Mouse (Mus musculus) CH12.LX (cell line): ENCODE data around the gene Inha. TPM values are rescaled to one million over a fixed set of nuclear protein-coding genes. Genes with fewer than 3 reads are reported as not detected.

Experiments used
- DNase-seq: peaks from one replicate; pipeline ENCODE4 v3.0.0-alpha.2; 2013; ENCODE audit errors: extremely low read depth
- H3K27ac ChIP-seq: 2 replicates; pipeline ENCODE4 v1.5.1; 2012; ENCODE audit warnings: low read depth, mild to moderate bottlenecking, control low read depth, moderate library complexity; ENCODE audit not compliant: insufficient read depth
- H3K27me3 ChIP-seq: replicated peaks from 2 replicates; pipeline ENCODE3; 2012; ENCODE audit warnings: inconsistent platforms
- H3K36me3 ChIP-seq, 2 experiments: replicated peaks in 1 of 2; 2 replicates each; pipeline versions ENCODE3 to v1.6.1; 2012; ENCODE audit warnings: inconsistent platforms in 1 of 2, low read length in 1 of 2, mild to moderate bottlenecking in 1 of 2, mixed read lengths in 1 of 2, moderate library complexity in 1 of 2; ENCODE audit not compliant: control insufficient read depth in 1 of 2, insufficient read depth in 1 of 2
- H3K4me1 ChIP-seq, 2 experiments: 2 replicates each; pipeline ENCODE4 v1.6.1; 2012; ENCODE audit warnings: inconsistent platforms in 1 of 2, moderate library complexity in 1 of 2; ENCODE audit not compliant: insufficient read depth in 2 of 2, control insufficient read depth in 1 of 2
- H3K4me2 ChIP-seq: 2 replicates; pipeline ENCODE4 v1.6.1; 2012; ENCODE audit warnings: low read depth, mild to moderate bottlenecking, control low read depth; ENCODE audit not compliant: poor library complexity, insufficient read depth, severe bottlenecking
- H3K4me3 ChIP-seq, 3 experiments: fragments of 150-350 bp in 1 of 3; sonication (generic) in 1 of 3; replicated peaks in 1 of 3; 2 replicates each; pipeline versions ENCODE3 to v1.5.1; 2011 to 2012; ENCODE audit warnings: low read depth in 2 of 3, low read length in 2 of 3, mild to moderate bottlenecking in 2 of 3, moderate library complexity in 2 of 3, control low read depth in 1 of 3, improper control_type of control experiment in 1 of 3, inconsistent platforms in 1 of 3, mixed read lengths in 1 of 3; ENCODE audit not compliant: poor library complexity in 1 of 3
- H3K79me2 ChIP-seq: replicated peaks from 2 replicates; pipeline ENCODE4 v1.6.1; 2012; ENCODE audit warnings: mild to moderate bottlenecking, moderate library complexity; ENCODE audit not compliant: control insufficient read depth, poor library complexity, insufficient read depth, severe bottlenecking; ENCODE audit errors: extremely low read depth
- H3K9ac ChIP-seq: 2 replicates; pipeline ENCODE4 v1.6.1; 2012; ENCODE audit warnings: low read depth, mild to moderate bottlenecking, control low read depth, moderate library complexity; ENCODE audit not compliant: insufficient read depth
- H3K9me3 ChIP-seq: replicated peaks from 2 replicates; pipeline ENCODE3; 2012; ENCODE audit warnings: low read length, inconsistent platforms, mixed read lengths
- BHLHE40 ChIP-seq: IDR thresholded peaks from 2 replicates; pipeline ENCODE4 v1.6.1; 2011; ENCODE audit warnings: mild to moderate bottlenecking, low read depth, low read length, improper control_type of control experiment
- CHD1 ChIP-seq: IDR thresholded peaks from 2 replicates; pipeline ENCODE4 v1.6.1; 2012; ENCODE audit warnings: low read depth, low read length, improper control_type of control experiment, inconsistent platforms
- CHD2 ChIP-seq: IDR thresholded peaks from 2 replicates; pipeline ENCODE4 v1.6.1; 2011; ENCODE audit warnings: low read length, improper control_type of control experiment
- E2F4 ChIP-seq: IDR thresholded peaks from 2 replicates; pipeline ENCODE4 v1.6.1; 2011; ENCODE audit warnings: low read depth, low read length, improper control_type of control experiment; ENCODE audit not compliant: insufficient replicate concordance
- ETS1 ChIP-seq: conservative IDR thresholded peaks from 2 replicates; pipeline ENCODE4 v1.6.1; 2012; ENCODE audit warnings: low read depth, mild to moderate bottlenecking, inconsistent platforms, low read length, improper control_type of control experiment, moderate library complexity
- GABPA ChIP-seq: IDR thresholded peaks from 2 replicates; pipeline ENCODE4 v1.6.1; 2012; ENCODE audit warnings: low read depth, low read length, improper control_type of control experiment, inconsistent platforms; ENCODE audit not compliant: insufficient replicate concordance
- HCFC1 ChIP-seq: IDR thresholded peaks from 2 replicates; pipeline ENCODE4 v1.6.1; 2012; ENCODE audit warnings: low read depth, mild to moderate bottlenecking, inconsistent platforms, low read length, improper control_type of control experiment
- IRF4 ChIP-seq: IDR thresholded peaks from 2 replicates; pipeline ENCODE4 v1.6.1; 2014; ENCODE audit warnings: low read depth, mild to moderate bottlenecking, inconsistent platforms, low read length, improper control_type of control experiment
- JUN ChIP-seq: IDR thresholded peaks from 2 replicates; pipeline ENCODE4 v1.6.1; 2011; ENCODE audit warnings: low read depth, mild to moderate bottlenecking, low read length, improper control_type of control experiment, moderate library complexity; ENCODE audit not compliant: insufficient read depth
- JUND ChIP-seq: conservative IDR thresholded peaks from 2 replicates; pipeline ENCODE4 v1.6.1; 2011; ENCODE audit warnings: low read depth, low read length, improper control_type of control experiment
- KAT2A ChIP-seq: IDR thresholded peaks from 2 replicates; pipeline ENCODE4 v1.6.1; 2012; ENCODE audit warnings: low read length, improper control_type of control experiment, inconsistent platforms; ENCODE audit not compliant: insufficient replicate concordance
- MAFK ChIP-seq: IDR thresholded peaks from 2 replicates; pipeline ENCODE4 v1.6.1; 2011; ENCODE audit warnings: low read length, improper control_type of control experiment; ENCODE audit not compliant: insufficient replicate concordance
- MAX ChIP-seq: IDR thresholded peaks from 2 replicates; pipeline ENCODE4 v1.6.1; 2011; ENCODE audit warnings: low read length, improper control_type of control experiment
- MAZ ChIP-seq: IDR thresholded peaks from 2 replicates; pipeline ENCODE4 v1.6.1; 2012; ENCODE audit warnings: low read depth, mild to moderate bottlenecking, inconsistent platforms, low read length, improper control_type of control experiment, moderate library complexity
- MXI1 ChIP-seq: IDR thresholded peaks from 2 replicates; pipeline ENCODE4 v1.6.1; 2011; ENCODE audit warnings: mild to moderate bottlenecking, low read depth, low read length, improper control_type of control experiment
- MYC ChIP-seq: IDR thresholded peaks from 2 replicates; pipeline ENCODE4 v1.6.1; 2011; ENCODE audit warnings: low read depth, mild to moderate bottlenecking, improper control_type of control experiment, low read length
- NELFE ChIP-seq: IDR thresholded peaks from 2 replicates; pipeline ENCODE4 v1.6.1; 2011; ENCODE audit warnings: low read depth, low read length, improper control_type of control experiment
- PAX5 ChIP-seq: IDR thresholded peaks from 2 replicates; pipeline ENCODE4 v1.6.1; 2012; ENCODE audit warnings: low read length, inconsistent platforms, mixed read lengths
- POLR2AphosphoS2 ChIP-seq: IDR thresholded peaks from 2 replicates; pipeline ENCODE4 v1.6.1; 2011; ENCODE audit warnings: low read depth, low read length, improper control_type of control experiment
- RAD21 ChIP-seq: IDR thresholded peaks from 2 replicates; pipeline ENCODE4 v1.6.1; 2011; ENCODE audit warnings: low read depth, mild to moderate bottlenecking, low read length, improper control_type of control experiment, moderate library complexity
- SIN3A ChIP-seq: IDR thresholded peaks from 2 replicates; pipeline ENCODE4 v1.6.1; 2012; ENCODE audit warnings: low read length, improper control_type of control experiment, inconsistent platforms
- TBP ChIP-seq: conservative IDR thresholded peaks from 2 replicates; pipeline ENCODE4 v1.6.1; 2011; ENCODE audit warnings: low read depth, low read length, improper control_type of control experiment
- TCF12 ChIP-seq: IDR thresholded peaks from 2 replicates; pipeline ENCODE4 v1.6.1; 2014; ENCODE audit warnings: low read depth, mild to moderate bottlenecking, inconsistent platforms, low read length, improper control_type of control experiment
- USF2 ChIP-seq: conservative IDR thresholded peaks from 2 replicates; pipeline ENCODE4 v1.6.1; 2011; ENCODE audit warnings: low read depth, low read length, improper control_type of control experiment
- ZMIZ1 ChIP-seq: IDR thresholded peaks from 2 replicates; pipeline ENCODE4 v1.6.1; 2012; ENCODE audit warnings: low read depth, mild to moderate bottlenecking, inconsistent platforms, low read length, improper control_type of control experiment
- ZNF384 ChIP-seq: IDR thresholded peaks from 2 replicates; pipeline ENCODE4 v1.6.1; 2012; ENCODE audit warnings: low read depth, low read length, improper control_type of control experiment, inconsistent platforms
- dilution Hi-C: fragments of 300-500 bp; cut with MboI; formaldehyde crosslinking; loops from 2 replicates; pipeline ENCODE4 v1.14.3; 2020; ENCODE audit warnings: low sequenced_read_pairs; ENCODE audit not compliant: extremely low pct_unique_long_range_greater_than_20kb, extremely low pct_ligation_motif_present
- in situ Hi-C: fragments of 300-500 bp; cut with MboI; formaldehyde crosslinking; loops from 3 replicates; pipeline ENCODE4 v1.14.3; 2019; ENCODE audit warnings: low sequenced_read_pairs, low pct_ligation_motif_present, low pct_unique_long_range_greater_than_20kb, mixed read lengths
- polyA plus RNA-seq: library from polyadenylated mRNA; unstranded; fragments of >175 nt; gene quantifications from 2 replicates; pipeline ENCODE4 v1.2.1, GENCODE M21; 2012; ENCODE audit warnings: low read depth; ENCODE audit not compliant: insufficient read length
- total RNA-seq, 2 experiments: library from RNA; depleted of rRNA; stranded (reverse); fragments of 300-350 nt in 1 of 2; fragments of >200 nt in 1 of 2; gene quantifications; 2 replicates each; pipeline ENCODE4 v1.2.3; 2012 to 2014

Inha gene
- total and polyA plus RNA-seq, 3 experiments, result not detected

GRCm38 (mm10) chr1:75505956-75506831 is 683 bp upstream of the Inha start, which contains the start of gene Obsl1:
Obsl1 (minus strand) TSS chr1:75506452.
- peaks cover 22% of the 10 kb centered on the region for H3K27me3 ChIP-seq

DNA sequence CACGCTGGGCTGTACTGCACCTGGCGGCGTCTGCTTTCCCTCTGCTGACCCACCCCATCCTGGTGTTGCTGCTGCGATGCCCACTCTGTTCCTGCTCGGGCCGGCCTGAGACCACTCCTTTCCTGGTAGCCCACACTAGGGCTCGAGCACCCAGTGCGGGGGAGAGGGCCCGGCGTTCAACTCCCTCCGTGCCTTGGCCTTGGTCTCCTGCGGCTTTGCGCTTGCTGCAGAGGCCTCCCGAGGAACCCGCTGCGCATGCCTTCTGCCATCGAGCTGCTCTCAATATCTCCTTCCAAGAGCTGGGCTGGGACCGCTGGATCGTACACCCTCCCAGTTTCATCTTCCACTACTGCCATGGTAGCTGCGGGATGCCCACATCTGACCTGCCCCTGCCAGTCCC is 2.7 kb downstream of the Inha start:
- DNase-seq, result no peak
- no peak overlapping the region for H3K4me2 ChIP-seq
- H3K9me3 ChIP-seq, result peaks cover 10% of the 10 kb centered on the region
- no peak overlapping the region for H3K9ac ChIP-seq
- H3K27ac ChIP-seq, result no peak overlapping the region
- H3K36me3 ChIP-seq, result no peaks in the 10 kb centered on the region
- no peaks in the 10 kb centered on the region for H3K79me2 ChIP-seq
- no peaks in the 10 kb centered on the region for H3K4me1 ChIP-seq
- dilution Hi-C loops (no loop called here), in situ Hi-C loops (no loop called here)
- peaks cover 14% of the 10 kb centered on the region for H3K27me3 ChIP-seq
- no peak for TF ChIP-seq NELFE
- TF ChIP-seq KAT2A, result no peak
- no peak for TF ChIP-seq CHD1
- TF ChIP-seq TCF12, result no peak
- TF ChIP-seq ZNF384, result no peak
- no peak for TF ChIP-seq MAFK
- no peak for TF ChIP-seq PAX5
- no peak for TF ChIP-seq HCFC1
- no peak for TF ChIP-seq TBP
- no peak for TF ChIP-seq SIN3A
- no peak for TF ChIP-seq JUND
- TF ChIP-seq USF2, result no peak
- no peak for TF ChIP-seq MYC
- no peak for TF ChIP-seq ETS1
- TF ChIP-seq CHD2, result no peak
- no peak for TF ChIP-seq GABPA
- TF ChIP-seq MXI1, result no peak
- TF ChIP-seq RAD21, result no peak
- TF ChIP-seq, all 38 proteins: peak for 0
- no peak overlapping the region for H3K4me3 ChIP-seq

More at GRCm38 (mm10) chr1:75505956-75506831, 683 bp upstream of the Inha start, which contains the start of gene Obsl1:
- H3K27ac ChIP-seq, result no peak within 1 kb of the TSS
- no peak within 1 kb of the TSS for H3K4me3 ChIP-seq
- H3K4me1 ChIP-seq, result no peaks in the 10 kb centered on the region
- H3K36me3 ChIP-seq, result no peaks in the 10 kb centered on the region
- dilution Hi-C loops, result no loop called here
- H3K4me2 ChIP-seq, result no peak within 1 kb of the TSS
- in situ Hi-C loops, result no loop called here
- DNase-seq, result no peak
- H3K9ac ChIP-seq, result no peak within 1 kb of the TSS
- H3K79me2 ChIP-seq, result no peaks in the 10 kb centered on the region
- peaks cover 13% of the 10 kb centered on the region for H3K9me3 ChIP-seq
- TF ChIP-seq MAZ (no peak), BHLHE40 (no peak), NELFE (no peak), MAX (no peak), KAT2A (no peak), MAFK (no peak), CHD2 (no peak), PAX5 (no peak), HCFC1 (no peak), IRF4 (no peak), TCF12 (no peak), E2F4 (no peak), SIN3A (no peak), MXI1 (no peak), JUN (no peak), ZMIZ1 (no peak), ZNF384 (no peak), POLR2AphosphoS2 (no peak)
